Mouse (Mus musculus) neural tube, embryonic 10.5 days (tissue): Measurements from ENCODE around the gene Map1lc3b.

Experiments used
- DNase-seq: peaks from one replicate; pipeline ENCODE4 v3.0.0-alpha.2; 2017; ENCODE audit warnings: low spot score; ENCODE audit errors: extremely low spot score

Gene Map1lc3b

DNA sequence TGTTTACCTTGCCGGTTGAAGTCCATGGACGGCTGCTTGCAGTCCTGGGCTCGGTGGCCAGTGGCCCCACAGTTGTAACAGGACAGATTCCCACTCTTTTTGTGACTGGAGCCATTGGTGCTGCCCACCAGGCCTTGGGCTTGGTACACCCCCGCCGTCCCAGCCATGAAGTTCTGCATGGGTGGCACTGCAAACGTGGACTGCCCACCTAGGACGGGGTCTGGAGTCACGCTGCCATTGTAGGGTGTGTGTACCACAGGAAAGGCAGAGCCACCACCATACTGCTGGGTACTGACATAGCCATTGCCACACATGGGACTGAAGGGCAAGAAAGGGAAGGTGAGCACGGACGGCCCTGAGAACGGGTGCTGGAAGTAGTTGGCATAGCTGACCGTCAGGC, 13.6 kb downstream of the Map1lc3b start:
- DNase-seq: no peak

DNA sequence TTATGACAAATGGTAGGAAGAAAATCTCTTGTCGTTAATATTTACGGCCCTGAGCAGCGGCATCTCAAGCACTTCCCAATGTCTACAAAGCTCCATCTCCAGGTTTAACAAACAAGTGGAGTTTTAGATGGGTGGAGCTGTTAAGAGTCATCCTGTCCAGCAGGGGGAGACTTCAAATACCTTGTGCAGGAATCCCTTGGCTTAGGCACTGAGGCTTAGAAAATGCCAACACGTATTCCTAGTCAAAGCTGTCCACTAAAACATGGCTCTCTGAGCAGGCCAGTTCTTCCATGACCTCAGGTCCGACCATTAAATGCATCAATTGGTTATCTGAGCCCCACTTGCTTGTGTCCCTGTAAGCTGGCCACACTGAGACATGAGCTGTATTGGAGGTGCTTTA, 17.5 kb downstream of the Map1lc3b start:
- DNase-seq: no peak

DNA sequence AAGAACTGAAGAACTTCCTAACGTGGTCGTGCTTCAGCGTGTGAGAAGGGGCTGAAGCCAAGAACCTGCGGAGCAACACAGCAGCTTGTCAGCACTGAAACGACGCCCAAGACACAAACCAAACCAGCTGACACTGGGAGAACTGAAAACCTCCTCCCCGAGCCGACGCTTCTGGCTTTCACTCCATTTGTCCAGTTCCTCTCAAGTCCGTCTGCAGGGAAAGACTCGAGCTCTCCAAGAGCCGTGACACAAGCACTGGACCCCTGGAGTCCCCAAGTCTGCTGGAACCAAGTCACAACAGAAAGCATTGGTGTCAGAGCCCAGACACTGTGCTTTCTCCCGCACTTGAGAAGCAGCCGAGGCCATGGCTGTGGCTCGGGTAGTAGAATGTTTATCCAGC, 19.1 kb downstream of the Map1lc3b start:
- DNase-seq: no peak

DNA sequence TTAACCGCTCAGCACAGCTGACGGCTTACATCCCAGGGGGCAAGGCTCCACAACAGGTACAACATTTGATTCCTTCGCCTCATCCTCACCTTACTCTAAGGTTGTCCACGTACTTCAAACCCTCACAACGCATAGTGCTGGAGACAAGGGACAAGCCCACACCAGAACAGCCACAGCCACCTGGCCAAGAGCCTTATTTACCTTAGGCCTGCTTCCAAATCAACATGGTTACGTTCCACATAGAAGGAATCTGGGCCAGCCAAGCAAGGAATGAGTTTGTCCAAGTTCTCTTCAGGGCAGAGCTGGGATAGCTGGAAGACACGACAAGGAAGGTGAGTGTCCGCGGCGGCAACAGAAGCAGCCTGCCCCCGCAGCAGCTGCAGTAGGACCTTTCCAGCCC, 19.8 kb downstream of the Map1lc3b start:
- no peak for DNase-seq

DNA sequence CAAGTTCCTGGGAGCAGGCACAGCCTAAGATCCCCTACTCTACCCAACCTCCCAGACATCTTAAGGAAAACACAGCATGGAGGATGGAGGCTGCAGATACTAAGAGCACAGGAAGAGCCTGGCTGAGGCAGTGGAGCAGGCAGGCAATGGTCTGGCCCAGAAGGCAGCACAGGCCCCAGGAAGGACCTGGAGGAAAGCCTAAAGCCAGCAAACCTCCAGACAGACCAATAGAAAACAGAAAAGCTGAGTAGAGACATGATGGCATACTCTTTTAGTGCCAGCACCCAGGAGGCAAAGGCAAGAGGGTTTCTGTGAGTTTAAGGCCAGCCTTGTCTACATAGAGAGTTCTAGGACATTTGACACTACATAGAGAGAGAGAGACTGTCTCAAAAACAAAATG, 23.3 kb downstream of the Map1lc3b start:
- no peak for DNase-seq

DNA sequence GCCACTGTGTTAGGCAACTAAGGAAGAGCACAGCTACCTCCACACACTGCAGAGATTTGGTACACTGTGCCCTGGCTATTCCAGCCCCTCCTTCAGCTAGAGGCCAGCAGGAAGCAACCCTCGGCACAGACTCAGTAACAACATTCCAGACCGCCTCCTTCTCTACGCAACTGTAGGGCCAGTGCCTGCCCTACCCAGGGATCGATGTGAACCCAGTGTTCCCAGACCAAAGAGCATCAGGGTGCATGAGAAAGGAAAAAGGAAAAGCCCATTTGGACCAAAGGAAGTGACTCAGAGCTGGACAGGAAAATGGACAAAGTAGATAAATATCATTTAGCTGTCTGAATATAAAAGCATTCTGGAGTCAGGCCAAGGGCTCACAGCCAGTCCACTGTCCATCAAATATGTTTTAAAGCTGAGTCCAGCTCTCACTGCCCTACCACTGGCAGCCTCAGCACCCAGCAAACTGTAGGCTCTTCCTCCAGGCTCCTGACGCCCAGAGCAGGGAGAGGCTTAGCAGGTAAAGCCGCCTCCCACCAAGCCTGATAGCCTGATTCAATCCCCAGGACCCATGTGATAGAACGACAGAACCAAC, 29.3 kb downstream of the Map1lc3b start:
- no peak for DNase-seq

DNA sequence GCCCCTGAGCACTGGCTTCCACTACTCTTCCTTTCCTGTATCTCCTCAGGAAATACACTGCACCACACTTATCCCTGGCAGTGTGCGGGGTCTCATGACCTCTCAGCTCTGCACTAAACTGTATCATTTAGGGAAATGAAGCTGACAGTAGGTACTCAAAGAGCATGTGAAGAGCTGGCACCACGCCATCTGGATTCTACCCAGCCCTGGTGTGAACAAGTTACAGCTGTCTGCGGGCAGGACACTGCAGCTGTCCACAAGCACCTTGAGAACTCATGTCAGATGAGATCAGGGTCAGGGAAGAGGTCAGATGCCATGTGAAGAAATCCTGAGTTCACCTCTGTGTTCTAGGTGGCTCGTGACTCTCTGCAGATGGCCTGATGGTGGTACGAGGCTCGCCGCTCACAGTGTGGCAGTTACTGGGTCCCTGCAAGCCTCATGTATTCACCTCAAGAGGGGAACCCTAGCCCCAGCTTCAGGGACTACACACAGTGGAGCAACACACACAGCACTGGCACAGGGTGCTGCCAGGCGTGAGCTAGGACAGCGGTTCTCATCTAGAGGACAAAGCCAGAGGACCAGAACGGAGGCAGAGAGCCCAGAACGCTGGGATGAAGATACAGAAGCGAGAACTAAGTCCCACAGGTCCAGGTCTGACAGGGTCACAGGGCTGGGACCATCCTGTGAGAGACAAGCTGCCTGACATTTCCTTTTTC, 30.8 kb downstream of the Map1lc3b start:
- DNase-seq: no peak

DNA sequence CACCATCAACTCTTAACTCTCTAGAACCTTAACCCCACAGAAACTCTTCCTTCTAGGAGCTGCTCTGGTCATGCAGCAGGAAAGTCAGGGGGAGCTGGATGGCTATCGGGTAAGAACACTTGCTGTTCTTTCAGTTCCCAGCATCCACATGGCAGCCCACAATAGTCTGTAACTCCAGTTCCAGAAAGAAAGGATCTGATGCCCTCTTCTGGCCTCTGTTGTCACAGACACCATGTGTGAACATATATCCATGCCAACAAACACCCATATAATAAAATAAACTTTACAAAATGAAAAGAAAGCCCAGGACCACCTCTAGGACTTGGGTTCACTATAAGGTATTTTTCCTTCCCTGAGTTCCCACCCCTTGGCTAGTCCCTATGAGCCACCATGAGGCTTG, 31.7 kb downstream of the Map1lc3b start:
- DNase-seq: no peak

DNA sequence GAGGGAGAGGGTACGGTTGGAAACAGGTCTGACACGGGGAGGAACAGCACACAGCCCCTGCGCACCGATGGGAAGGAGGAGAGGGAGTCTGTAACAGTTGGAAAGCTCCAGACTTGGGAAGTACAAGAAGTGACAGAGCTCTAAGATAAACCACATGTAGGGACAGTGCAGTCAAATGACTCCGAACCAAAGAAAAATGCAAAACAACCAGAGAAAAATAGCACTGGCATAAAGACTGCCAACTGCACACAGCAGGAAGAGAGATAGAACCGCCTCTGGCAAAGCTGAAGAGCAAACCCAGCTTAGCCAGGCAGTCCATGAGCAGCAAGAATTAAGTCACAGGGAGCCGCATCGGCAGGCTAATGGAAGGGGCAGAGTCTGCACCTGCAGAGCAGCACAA, 32.9 kb downstream of the Map1lc3b start:
- DNase-seq: no peak

DNA sequence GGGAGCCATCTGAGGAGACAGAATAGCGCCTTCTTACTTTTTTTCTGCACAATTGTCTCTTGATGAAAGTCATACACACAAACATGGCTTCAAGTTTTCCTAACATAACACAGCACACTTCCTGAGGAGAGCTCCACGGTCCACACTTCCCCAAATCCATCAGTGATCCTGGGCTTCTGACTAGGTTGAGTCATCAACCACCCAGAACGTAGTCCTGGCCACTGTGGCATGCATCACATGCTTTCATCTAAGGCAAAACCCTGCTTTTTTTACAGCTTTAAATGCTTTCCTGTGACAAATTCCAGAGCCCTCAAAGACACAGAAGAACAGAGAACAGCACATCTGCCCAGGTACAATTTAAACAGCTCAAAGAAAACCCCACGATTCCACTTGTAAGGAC, 38.5 kb downstream of the Map1lc3b start:
- DNase-seq: no peak

DNA sequence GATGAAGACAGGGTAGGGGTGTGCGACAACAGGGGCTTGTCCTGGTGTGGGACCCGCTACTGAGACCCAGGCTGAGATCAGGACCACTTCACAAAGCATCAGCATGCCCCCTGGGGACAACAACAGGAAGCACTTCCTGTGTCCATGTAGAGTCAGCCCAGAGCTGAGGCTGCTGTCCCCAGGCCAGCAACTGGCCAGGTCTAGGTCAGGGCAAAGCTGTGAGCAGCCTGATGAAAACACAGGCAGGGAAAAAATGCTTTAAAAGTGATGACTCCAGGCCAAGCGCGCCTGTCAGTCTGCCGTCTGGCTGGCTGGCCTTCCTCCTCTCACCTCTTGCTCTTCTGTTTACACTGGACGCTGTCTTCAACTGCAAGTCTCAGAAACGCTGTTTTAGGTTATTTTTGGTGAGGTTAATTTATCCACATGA, 41.5 kb downstream of the Map1lc3b start:
- no peak for DNase-seq

DNA sequence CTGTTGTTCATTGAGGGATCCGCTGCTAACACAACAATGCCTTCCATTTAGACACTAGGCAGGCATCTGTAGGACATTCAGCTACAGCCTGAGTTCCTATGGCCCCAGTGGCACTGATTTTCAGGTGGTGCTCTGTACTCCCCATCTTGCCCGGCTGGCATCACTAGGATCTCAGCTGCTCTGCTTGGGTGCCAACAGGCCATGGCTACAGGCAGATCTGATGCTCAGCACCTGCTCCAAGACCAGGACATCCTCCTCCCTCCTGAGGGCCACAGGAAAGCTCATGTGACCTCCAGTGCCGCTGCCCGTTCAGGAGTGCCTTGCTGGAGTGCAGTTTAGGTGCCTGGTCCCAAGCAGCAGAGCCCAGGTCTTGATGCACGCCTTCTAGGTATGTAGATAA, 42.2 kb downstream of the Map1lc3b start:
- DNase-seq: no peak

DNA sequence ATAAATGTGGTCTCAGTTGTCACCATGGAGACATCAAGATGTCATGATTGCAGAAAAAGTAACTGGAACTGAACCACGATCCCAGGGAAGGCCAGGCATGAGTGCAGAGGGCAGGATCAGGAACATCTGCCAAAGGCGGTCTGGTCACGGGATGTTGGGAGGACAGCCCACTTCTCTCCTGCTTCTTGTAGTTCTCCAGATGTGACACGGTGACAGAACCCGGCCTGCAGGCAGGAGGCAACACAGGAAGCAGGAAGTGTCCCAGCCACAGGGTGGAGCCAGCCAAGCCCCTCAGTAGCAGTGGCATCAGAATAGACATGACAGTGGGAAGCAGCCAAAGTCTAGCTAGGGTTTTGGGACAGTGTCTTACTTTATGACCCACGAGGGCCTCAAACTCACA, 45.4 kb downstream of the Map1lc3b start:
- DNase-seq: no peak

DNA sequence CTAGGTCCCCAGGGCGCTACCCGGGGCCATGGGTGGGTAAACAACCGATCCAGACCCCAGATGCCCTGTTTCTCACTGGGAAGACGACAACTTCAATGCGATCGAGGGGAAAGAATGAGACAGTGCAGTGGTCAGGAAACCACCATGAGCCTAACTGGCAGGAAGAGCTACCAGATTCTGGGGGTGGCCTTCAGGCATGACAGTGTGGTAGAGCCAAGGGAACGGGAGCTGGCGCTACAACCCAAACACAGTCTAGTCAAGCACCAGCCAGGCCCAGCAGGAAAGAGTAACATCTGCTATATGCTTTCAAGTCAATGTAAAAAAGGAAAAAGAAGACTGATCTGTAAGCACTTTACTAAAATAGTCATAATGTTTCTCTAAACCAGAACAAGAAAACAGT, 46.0 kb downstream of the Map1lc3b start:
- no peak for DNase-seq

DNA sequence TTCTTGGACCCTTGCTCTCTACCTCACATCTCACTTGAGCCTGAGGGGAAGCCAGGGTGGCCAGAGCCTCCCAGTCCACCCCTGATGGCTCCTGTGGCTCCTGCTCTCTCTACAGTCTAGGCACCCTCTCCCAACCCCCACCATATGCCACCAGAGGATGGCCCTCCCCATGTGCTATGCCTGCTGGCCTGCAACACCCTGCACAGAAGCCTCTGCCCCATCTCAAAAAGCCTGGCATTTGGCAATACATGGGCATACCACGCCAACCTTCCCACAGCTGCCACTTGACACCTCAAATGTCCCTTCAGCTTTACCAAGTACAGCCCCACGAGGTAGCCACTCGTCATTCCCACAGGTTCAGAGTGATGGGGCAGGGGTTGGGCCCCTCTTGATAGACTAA, 52.6 kb downstream of the Map1lc3b start:
- no peak for DNase-seq

DNA sequence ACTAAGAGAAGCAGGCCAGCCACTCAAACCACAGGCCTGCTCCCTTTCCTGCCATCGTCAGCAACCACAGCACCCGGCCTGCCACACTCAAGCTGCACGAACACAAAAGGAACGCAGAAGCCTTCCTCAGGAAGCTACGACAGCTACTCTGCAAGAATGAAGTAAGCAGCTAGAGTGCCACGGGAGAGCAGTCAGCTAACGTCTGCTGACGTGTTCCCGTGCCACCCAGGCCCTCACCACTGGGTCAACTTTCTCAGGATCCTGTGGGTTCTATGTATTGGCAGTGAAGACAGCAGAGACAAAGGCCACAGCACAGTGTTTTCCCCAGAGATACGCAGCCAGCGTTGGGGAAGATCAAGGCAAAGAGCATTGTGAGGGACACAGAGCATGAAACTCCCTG, 53.2 kb downstream of the Map1lc3b start:
- no peak for DNase-seq

DNA sequence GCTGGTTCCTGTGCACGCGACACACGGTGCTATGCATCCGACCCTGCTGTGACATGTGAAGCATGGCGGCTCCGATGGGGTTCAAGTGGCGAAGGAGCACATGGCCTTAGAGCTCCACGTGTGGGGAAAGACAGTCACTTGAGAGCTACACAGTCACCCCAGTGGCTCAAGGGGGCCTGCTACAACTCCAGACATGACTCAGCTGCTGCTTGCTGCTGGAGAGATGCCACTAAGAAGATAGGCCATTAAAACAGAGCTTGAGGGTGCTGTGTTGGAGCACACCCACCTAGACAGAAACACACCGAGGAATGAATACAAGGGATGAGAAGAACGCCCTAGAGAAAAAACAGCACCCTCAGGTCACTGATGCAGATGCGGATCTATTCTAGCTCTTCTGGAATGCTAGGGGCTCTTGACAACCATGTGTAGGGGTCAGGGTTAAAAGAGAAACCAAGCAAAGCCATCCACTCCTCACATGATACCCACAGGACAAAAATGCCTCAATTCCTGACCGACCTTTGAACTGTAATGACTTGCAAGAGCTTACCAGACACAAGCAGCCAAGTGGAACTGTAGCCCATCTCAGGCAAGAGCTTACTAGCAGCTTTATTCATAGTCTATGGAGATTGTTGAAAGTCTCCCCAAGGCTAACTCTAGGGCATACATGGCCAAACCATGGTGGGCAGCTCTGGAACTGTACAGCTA, 57.5 kb downstream of the Map1lc3b start:
- DNase-seq: no peak
